Mouse (Mus musculus): ENCODE results near the gene Tmbim4. TPM values are rescaled to one million over a fixed set of nuclear protein-coding genes. Genes with fewer than 3 reads are reported as not detected.

The Tmbim4 gene
- 106 and 107 TPM in 2 replicates for polyA plus RNA-seq (2015; fragmentation: Nextera tagmentation; extraction: Ambion mirVana)

DNA sequence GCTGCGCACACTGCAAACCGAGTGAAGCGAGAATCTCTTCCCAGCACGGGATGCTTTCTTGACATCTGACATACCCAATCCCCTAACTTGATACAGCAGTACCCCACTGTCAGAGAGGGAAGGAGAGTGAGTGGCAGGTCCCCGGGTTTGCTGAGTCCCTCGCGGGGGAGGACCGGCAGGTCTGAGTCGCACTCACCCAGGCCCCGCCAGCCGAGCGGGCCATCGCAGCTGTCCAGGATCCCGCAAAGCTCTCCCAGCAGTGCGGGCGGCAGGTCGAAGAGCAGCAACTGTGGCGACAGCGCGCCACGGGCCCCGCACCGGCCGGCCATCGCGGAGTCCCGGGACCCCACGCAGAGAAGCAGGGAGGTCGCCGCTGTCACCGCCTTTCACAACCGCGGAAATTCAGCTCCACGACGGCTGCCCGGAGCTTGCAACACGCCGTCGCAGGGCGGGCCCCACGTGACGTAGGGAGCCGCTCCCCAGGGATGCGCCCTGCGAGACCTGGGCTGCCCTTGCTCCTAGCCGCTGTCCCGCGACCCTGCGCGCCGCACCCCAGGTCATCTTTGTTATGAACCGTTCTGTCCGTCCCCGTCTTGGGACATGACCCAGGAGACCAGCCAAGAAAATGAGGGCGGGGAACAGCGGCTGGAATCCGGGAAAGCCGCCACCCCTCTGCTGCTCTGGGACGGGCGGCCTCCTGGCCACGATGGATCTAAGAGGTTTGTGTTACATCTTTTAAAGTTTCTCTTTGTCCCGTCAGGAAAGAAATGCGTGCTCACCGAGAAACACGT lies at the start of gene Tmbim4:
Gene Tmbim4 (plus strand): TSS at position 460 of the 791 bp plus-strand sequence.
- Histone ChIP-seq H3K36me3 (no peaks in the 10 kb centered on the region), H3K9me3 (no peaks in the 10 kb centered on the region), H3K27me3 (peaks cover 23% of the 10 kb centered on the region), H3K4me3 (peak within 1 kb of the TSS; percentile 49), H3K4me2 (peak within 1 kb of the TSS; percentile 76), H3K4me1 (replicated peaks) (peaks cover 13% of the 10 kb centered on the region), H3K9ac (peak within 1 kb of the TSS; percentile 66), H3K27ac (no peak within 1 kb of the TSS)
- ATAC-seq (ENCODE audit: low FRiP score) = 0 out of 2 replicates have a peak, but pooled peaks have one; percentile 36
- WGBS = 1% methylated on average over 65 of the region's 65 CpGs

DNA sequence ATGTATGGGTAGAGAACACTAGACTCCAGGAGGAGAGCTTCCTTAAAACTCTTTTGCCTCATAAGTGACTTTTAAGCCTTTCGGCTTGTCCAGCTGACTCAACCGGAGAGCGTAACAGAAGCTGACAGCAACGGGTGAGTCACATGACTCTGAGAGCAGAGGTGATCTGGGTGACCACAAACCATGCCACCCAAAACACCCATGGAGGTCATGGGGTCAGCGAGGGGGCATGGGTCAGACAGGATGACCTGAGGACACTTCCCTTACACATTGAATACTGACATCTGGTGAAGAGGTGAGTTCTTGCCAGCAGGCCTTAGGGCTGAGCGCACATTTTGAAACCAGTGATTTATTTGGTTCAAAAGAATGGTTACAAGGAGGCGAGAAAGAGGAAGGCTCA lies 49.7 kb upstream of the Tmbim4 start:
- no peak for ATAC-seq (ENCODE audit: low FRiP score)
- no peaks in the 10 kb centered on the region for H3K9me3 ChIP-seq
- H3K9ac ChIP-seq = no peak overlapping the region
- H3K4me2 ChIP-seq = no peak overlapping the region
- H3K4me3 ChIP-seq = no peak overlapping the region
- H3K27ac ChIP-seq = no peak overlapping the region
- H3K27me3 ChIP-seq = no peaks in the 10 kb centered on the region
- WGBS = 96% methylated on average over 7 of the region's 7 CpGs
- no peaks in the 10 kb centered on the region for H3K4me1 ChIP-seq (replicated peaks)
- H3K36me3 ChIP-seq = no peaks in the 10 kb centered on the region

DNA sequence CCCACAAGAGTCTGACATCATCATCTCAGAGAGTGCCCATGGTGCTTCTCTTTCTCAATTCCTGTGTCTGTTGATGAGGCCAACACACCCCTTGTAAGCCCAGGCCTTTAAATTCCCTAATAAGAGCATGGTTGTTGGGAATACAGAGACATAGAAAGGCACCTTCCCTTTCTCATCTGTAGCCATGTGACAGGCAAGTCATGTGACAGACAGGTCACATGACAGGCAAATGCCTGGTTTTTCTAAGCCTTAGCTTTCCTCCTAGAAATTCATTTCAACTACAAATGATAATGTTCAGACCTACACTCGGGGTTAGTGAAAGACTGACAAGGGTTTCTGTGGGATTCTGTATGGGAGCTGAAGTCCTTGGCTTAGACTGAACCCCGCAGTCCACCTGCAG lies 47.5 kb upstream of the Tmbim4 start:
- H3K9me3 ChIP-seq = no peaks in the 10 kb centered on the region
- no peak overlapping the region for H3K27ac ChIP-seq
- H3K4me2 ChIP-seq = no peak overlapping the region
- WGBS = 88% methylated on average over 2 of the region's 2 CpGs
- no peak for ATAC-seq (ENCODE audit: low FRiP score)
- no peak overlapping the region for H3K9ac ChIP-seq
- no peaks in the 10 kb centered on the region for H3K4me1 ChIP-seq (replicated peaks)
- no peaks in the 10 kb centered on the region for H3K36me3 ChIP-seq
- H3K27me3 ChIP-seq = no peaks in the 10 kb centered on the region
- no peak overlapping the region for H3K4me3 ChIP-seq

DNA sequence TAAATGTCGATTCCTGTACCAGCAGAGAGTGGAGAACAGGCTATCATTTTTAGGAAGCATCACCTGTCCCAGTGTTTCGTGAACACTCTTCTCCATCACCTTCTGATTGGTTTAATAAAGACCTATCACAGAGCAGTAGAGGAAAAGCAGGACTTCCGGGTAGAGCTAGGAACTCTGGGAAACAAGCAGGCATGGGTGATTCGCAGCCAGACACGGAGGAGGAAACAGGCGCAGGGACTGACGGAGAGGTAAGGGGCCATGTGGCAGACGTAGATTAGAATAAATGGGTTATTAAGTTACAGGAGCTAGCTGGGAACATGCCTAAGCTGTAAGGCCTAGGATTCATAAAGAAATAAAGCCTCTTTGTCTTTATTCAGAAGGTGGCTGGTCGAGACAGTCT lies 40.9 kb upstream of the Tmbim4 start:
- 79% methylated on average over 9 of the region's 9 CpGs for WGBS
- H3K9ac ChIP-seq = no peak overlapping the region
- no peak for ATAC-seq (ENCODE audit: low FRiP score)
- no peaks in the 10 kb centered on the region for H3K9me3 ChIP-seq
- no peak overlapping the region for H3K27ac ChIP-seq
- H3K4me1 ChIP-seq (replicated peaks) = no peaks in the 10 kb centered on the region
- no peak overlapping the region for H3K4me3 ChIP-seq
- no peaks in the 10 kb centered on the region for H3K36me3 ChIP-seq
- H3K4me2 ChIP-seq = no peak overlapping the region
- H3K27me3 ChIP-seq = no peaks in the 10 kb centered on the region

DNA sequence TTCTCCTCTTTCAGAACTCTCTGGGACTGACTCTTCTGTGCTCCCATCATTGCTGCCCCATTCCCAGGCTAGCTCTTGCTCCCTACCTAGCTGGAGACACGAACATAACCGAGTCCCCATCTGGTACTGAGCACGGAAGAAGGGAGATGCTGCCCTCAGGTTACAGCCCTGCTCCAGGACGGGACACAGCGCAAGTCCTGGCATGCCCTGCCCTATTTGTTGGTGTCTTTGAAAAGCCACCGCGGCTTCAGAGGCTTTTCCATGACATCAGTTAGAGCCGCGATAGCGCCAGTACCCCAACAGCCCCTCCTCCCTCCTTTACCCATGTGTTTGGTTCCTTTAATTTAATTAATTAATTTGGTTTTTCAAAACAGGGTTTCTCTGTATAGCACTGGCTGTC lies 38.5 kb upstream of the Tmbim4 start:
- H3K9me3 ChIP-seq = no peaks in the 10 kb centered on the region
- H3K27ac ChIP-seq = no peak overlapping the region
- no peaks in the 10 kb centered on the region for H3K36me3 ChIP-seq
- H3K4me2 ChIP-seq = no peak overlapping the region
- H3K4me1 ChIP-seq (replicated peaks) = no peaks in the 10 kb centered on the region
- WGBS = 89% methylated on average over 10 of the region's 10 CpGs
- no peak overlapping the region for H3K4me3 ChIP-seq
- no peak for ATAC-seq (ENCODE audit: low FRiP score)
- H3K9ac ChIP-seq = no peak overlapping the region
- no peaks in the 10 kb centered on the region for H3K27me3 ChIP-seq

DNA sequence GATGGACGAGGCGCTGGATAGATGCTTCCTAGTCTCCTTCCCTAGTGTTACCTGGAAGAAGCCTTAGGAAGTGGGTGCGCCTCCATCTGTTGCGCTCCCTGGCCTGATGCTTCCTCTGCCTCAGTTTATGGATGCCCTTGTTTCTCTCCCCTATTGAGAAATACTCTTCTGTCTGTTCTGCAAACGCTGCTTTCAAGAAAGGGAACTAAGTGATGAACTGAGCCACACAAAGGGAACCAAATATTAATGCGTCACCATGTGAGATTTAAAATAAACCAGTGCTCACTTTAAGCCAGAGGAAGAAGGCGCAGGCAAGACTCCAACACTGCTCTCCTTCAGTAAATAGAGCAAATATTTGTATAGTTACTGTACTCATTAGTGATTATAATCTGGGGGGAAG lies 37.9 kb upstream of the Tmbim4 start:
- H3K9me3 ChIP-seq = no peaks in the 10 kb centered on the region
- 93% methylated on average over 7 of the region's 7 CpGs for WGBS
- ATAC-seq (ENCODE audit: low FRiP score) = no peak

DNA sequence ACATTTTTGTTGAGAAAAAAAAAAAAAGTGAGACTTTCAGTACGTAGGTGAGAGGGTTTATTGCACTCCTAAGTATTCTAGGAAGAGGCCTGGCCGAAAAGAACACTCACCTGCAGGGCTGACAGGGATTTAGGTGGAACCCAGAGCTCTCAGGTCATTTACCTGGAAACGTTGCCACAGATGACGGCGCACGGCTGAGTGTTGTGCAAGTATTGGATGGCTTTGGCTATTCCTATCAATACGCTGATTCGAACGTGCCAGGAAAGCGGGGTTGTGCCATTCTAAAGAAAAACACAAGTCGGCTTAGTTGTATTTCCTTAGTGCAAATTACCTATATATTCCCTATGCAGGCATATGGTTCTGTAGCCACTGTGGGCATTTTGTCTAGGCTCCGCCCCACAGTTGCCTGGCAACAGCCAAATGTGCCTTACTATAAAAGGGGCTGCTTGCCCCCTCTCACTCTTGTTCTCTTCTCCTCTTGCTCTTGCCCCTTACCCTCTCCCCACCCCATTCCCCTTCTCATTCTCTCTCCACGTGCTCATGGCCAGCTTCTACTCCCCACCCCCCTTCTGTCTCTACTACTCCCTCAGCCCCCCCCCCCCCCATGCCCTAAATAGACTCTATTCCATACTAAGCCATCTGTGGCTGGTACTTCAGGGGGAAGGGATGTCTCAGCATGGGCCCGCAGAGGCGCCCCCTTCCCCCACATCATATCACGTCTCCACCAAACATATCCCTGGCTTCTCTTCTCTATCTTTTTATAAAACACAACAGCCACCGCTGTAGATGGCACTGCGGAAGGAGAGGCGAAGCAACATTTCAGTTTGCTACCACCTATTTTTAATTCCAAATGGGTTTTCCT lies 36.2 kb upstream of the Tmbim4 start:
- whole genome bisulfite sequencing = 83% methylated on average over 19 of the region's 19 CpGs

More for the DNA sequence above, 37.9 kb upstream of the Tmbim4 start:
- Histone ChIP-seq H3K4me2 (no peak overlapping the region), H3K36me3 (no peaks in the 10 kb centered on the region), H3K9ac (no peak overlapping the region), H3K27ac (no peak overlapping the region), H3K27me3 (no peaks in the 10 kb centered on the region), H3K4me1 (replicated peaks) (no peaks in the 10 kb centered on the region), H3K4me3 (no peak overlapping the region)

DNA sequence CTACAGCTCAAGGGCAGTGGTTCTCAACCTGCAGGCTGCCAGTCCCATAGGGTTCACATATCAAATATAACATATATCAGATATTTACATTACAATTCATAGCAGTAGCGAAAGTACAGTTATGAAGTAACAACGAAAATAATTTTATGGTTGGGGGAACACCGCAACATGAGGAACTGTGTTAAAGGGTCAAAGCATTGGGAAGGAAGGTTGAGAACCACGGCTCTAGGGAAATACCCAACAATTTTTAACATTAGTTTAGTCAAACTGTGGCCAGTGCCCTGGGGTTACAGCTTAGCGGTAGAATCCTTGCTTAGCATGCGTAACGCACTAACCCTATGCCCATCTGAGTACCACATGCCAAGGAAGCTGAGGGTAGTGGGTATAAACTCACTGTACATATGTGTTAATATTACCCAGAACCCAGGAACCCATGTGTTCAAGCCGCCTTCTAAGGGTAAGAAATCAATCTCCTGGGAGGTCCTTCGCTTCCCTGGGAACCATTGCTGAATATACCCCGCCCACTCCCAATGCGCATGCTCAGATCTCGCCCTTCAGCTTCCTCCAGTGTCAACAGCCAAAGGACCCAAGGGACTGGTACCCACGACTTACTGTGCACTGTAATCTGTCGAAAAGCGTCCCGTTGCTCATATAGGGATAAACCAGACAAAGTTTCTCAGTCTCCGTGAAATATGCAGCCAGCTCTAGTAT lies 35.4 kb upstream of the Tmbim4 start:
- no peak overlapping the region for H3K9ac ChIP-seq
- no peak overlapping the region for H3K27ac ChIP-seq
- no peaks in the 10 kb centered on the region for H3K36me3 ChIP-seq
- no peak overlapping the region for H3K4me3 ChIP-seq
- H3K4me1 ChIP-seq (replicated peaks) = no peaks in the 10 kb centered on the region
- no peak overlapping the region for H3K4me2 ChIP-seq
- no peaks in the 10 kb centered on the region for H3K9me3 ChIP-seq
- ATAC-seq (ENCODE audit: low FRiP score) = no peak
- no peaks in the 10 kb centered on the region for H3K27me3 ChIP-seq
- 90% methylated on average over 17 of the region's 17 CpGs for WGBS

More for the DNA sequence above, 36.2 kb upstream of the Tmbim4 start:
- Histone ChIP-seq H3K4me3 (no peak overlapping the region), H3K36me3 (no peaks in the 10 kb centered on the region), H3K4me1 (replicated peaks) (no peaks in the 10 kb centered on the region), H3K4me2 (no peak overlapping the region), H3K9ac (no peak overlapping the region), H3K9me3 (no peaks in the 10 kb centered on the region), H3K27me3 (no peaks in the 10 kb centered on the region), H3K27ac (no peak overlapping the region)
- no peak for ATAC-seq (ENCODE audit: low FRiP score)

DNA sequence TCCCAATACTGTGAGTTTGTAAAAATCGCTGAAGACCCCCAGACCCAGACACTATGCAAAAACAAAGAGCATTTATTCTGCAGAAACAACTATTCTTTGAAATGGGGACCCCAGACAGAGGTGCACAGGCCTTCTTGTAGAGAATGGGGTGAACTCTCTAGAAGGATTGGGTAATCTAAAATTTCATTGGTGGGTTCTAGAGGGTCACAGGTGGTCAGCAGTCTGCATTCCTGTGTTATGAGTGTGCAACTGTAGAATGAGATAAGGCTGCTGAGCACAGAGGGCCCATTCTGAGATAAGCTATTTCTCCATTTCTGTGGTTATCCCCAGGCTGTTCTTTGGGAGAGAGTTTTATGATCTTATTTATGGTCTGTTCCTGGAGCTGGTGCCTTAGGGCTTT lies 33.3 kb upstream of the Tmbim4 start:
- 78% methylated on average over 1 of the region's 1 CpGs for WGBS
- H3K27me3 ChIP-seq = no peaks in the 10 kb centered on the region

DNA sequence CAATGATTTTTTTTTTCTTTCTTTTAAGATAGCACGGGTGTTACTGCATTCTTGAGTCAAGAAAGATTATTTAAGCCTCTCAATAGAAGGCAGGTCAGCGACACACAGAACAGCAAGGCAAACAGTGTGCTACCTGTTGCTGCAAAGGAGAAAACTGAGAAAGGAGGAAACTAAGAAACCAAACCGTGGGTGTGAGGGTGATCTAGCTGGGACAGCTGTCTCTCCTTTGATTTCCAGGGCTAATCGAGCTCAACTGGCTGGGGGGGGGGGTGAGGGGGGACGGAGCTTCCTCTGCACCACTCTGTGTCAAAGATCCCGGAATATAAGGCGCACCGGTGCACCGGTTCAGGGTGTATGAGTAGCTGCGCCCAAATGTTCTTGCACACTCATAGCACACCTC lies 32.3 kb upstream of the Tmbim4 start:
- no peak overlapping the region for H3K4me3 ChIP-seq
- no peak overlapping the region for H3K9ac ChIP-seq
- H3K9me3 ChIP-seq = no peaks in the 10 kb centered on the region
- no peak for ATAC-seq (ENCODE audit: low FRiP score)
- H3K4me2 ChIP-seq = no peak overlapping the region
- no peak overlapping the region for H3K27ac ChIP-seq
- 70% methylated on average over 10 of the region's 10 CpGs for WGBS
- no peaks in the 10 kb centered on the region for H3K27me3 ChIP-seq
- H3K4me1 ChIP-seq (replicated peaks) = no peaks in the 10 kb centered on the region
- no peaks in the 10 kb centered on the region for H3K36me3 ChIP-seq

More for the DNA sequence above, 33.3 kb upstream of the Tmbim4 start:
- Histone ChIP-seq H3K27ac (no peak overlapping the region), H3K4me3 (no peak overlapping the region), H3K36me3 (no peaks in the 10 kb centered on the region), H3K4me1 (replicated peaks) (no peaks in the 10 kb centered on the region), H3K9me3 (no peaks in the 10 kb centered on the region), H3K9ac (no peak overlapping the region), H3K4me2 (no peak overlapping the region)
- ATAC-seq (ENCODE audit: low FRiP score) = no peak

DNA sequence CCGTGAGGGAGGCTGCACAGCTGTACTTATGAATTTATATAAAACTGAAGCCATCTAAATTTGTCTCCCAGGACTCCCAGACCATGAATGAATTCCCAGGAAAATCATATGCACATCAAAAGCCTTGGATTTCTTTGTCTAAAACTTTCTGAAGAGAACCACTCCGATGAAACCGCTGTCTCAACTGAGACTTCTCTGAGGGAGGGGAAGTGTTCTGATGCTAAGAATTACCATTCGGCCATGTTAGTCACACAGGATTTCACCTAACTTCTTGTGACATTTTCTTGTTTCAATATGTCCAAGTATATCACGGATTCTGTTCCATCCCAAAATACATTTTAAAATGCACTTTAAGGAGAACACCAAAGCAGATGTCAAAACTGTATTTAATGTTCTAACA lies 31.5 kb upstream of the Tmbim4 start:
- ATAC-seq (ENCODE audit: low FRiP score) = no peak
- no peaks in the 10 kb centered on the region for H3K36me3 ChIP-seq
- WGBS = 77% methylated on average over 5 of the region's 5 CpGs
- no peak overlapping the region for H3K4me2 ChIP-seq
- no peaks in the 10 kb centered on the region for H3K4me1 ChIP-seq (replicated peaks)
- H3K4me3 ChIP-seq = no peak overlapping the region
- no peak overlapping the region for H3K9ac ChIP-seq
- no peaks in the 10 kb centered on the region for H3K27me3 ChIP-seq
- no peaks in the 10 kb centered on the region for H3K9me3 ChIP-seq
- no peak overlapping the region for H3K27ac ChIP-seq

DNA sequence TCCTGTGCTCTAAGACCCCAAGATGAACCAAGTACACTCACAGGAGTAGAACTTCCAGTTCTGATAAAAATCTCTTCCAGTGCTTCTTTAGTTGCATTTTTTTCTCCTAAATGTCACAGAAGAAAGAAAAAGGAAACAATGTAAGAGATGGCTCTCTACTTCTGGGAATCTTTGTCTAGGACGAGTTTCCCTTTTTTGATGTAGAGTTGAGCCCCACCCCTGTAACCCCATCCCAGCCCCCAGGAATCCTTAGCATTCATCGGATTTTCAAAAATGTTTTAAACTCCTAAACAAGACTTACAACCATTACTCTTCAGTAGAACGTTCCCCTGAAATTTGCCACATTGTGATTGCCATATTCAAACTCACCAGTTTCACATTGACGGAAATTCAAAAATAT lies 31.1 kb upstream of the Tmbim4 start:
- no peaks in the 10 kb centered on the region for H3K36me3 ChIP-seq
- 76% methylated on average over 4 of the region's 4 CpGs for WGBS
- no peak overlapping the region for H3K4me2 ChIP-seq
- no peaks in the 10 kb centered on the region for H3K4me1 ChIP-seq (replicated peaks)
- no peak for ATAC-seq (ENCODE audit: low FRiP score)
- H3K4me3 ChIP-seq = no peak overlapping the region
- no peaks in the 10 kb centered on the region for H3K9me3 ChIP-seq
- no peaks in the 10 kb centered on the region for H3K27me3 ChIP-seq
- H3K9ac ChIP-seq = no peak overlapping the region
- H3K27ac ChIP-seq = no peak overlapping the region

All from hindbrain, embryonic 13.5 days (tissue).